Mouse (Mus musculus) cerebellum, postnatal 4 days (tissue): Measurements from ENCODE around the gene Aqp11.

Source experiments
- DNase-seq, 2 experiments: peaks; one replicate each; pipeline ENCODE4 v3.0.0; 2022; ENCODE audit warnings: low spot score in 2 of 2, mixed read lengths in 1 of 2

The Aqp11 gene

GRCm38 (mm10) chr7:97737638-97738456 lies at the start of gene Aqp11:
Aqp11 (minus strand) TSS chr7:97738289.
- peak; percentile 63 to 71 for DNase-seq

GRCm38 (mm10) chr7:97783523-97783922 lies 45.4 kb upstream of the Aqp11 start:
- DNase-seq = no peak

GRCm38 (mm10) chr7:97781496-97781895 lies 43.4 kb upstream of the Aqp11 start:
- no peak for DNase-seq

GRCm38 (mm10) chr7:97780815-97781214 lies 42.7 kb upstream of the Aqp11 start:
- DNase-seq = no peak

- no peak for DNase-seq
Measured at GRCm38 (mm10) chr7:97780222-97780621, 42.1 kb upstream of the Aqp11 start.

GRCm38 (mm10) chr7:97777191-97777590 lies 39.1 kb upstream of the Aqp11 start:
- no peak for DNase-seq

- DNase-seq = no peak
Measured at GRCm38 (mm10) chr7:97775923-97776322, 37.8 kb upstream of the Aqp11 start.

GRCm38 (mm10) chr7:97775380-97775779 lies 37.3 kb upstream of the Aqp11 start:
- DNase-seq = no peak

- no peak for DNase-seq
Measured at GRCm38 (mm10) chr7:97770841-97771620, 32.9 kb upstream of the Aqp11 start.

- DNase-seq = no peak
Measured at GRCm38 (mm10) chr7:97769020-97769419, 30.9 kb upstream of the Aqp11 start.

GRCm38 (mm10) chr7:97767841-97768240 lies 29.8 kb upstream of the Aqp11 start:
- DNase-seq = no peak

GRCm38 (mm10) chr7:97766406-97767166 lies 28.5 kb upstream of the Aqp11 start:
- DNase-seq = no peak

- no peak for DNase-seq
Measured at GRCm38 (mm10) chr7:97765963-97766347, 27.9 kb upstream of the Aqp11 start.

- DNase-seq = no peak
Measured at GRCm38 (mm10) chr7:97765181-97765962, 27.3 kb upstream of the Aqp11 start.

GRCm38 (mm10) chr7:97764591-97764990 lies 26.5 kb upstream of the Aqp11 start:
- DNase-seq = no peak

- no peak for DNase-seq
Measured at GRCm38 (mm10) chr7:97756967-97757881, 19.1 kb upstream of the Aqp11 start.

GRCm38 (mm10) chr7:97749207-97750190 lies 11.4 kb upstream of the Aqp11 start:
- DNase-seq = no peak

- DNase-seq = no peak
Measured at GRCm38 (mm10) chr7:97748527-97749206, 10.6 kb upstream of the Aqp11 start.
